25 mouse cellular contexts compared by ENCODE assay signal in the genomic region with DNA sequence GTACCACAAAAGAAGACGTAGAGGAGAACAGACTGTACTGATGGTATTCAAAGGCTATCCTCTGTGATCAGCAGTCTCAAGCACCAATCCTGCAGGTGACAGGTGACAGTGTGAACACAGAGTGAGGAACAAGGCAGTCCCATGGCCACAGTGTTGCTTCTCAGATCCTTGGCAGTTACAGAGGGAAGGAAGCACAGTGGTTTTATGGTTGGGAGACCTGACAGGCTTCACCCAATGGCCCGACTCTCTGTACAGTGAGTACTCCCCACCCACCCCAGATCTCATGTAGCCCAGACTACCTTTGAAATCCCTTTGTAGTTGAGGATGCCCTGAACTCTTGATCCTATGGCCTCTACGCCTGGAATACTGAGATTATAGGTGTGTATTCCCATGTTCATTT. TPM values are rescaled to one million over a fixed set of nuclear protein-coding genes. Genes with fewer than 3 reads are reported as not detected.
DNase-seq lines count a peak whose midpoint lies in the region; ATAC-seq lines count a peak whose summit lies in the region.
"Had no signal": no experiment of that assay in that cellular context is flagged by ENCODE, and none has a peak within 500 bp of the region (broad histone marks: within the 10 kb centered on the region; RNA-seq: fewer than 3 reads in every experiment).

No protein-coding gene starts in this region.

- DNase-seq in spleen, postnatal 36 days (ENCODE audit: low spot score in 2 of 2): peak; percentile 29 to 32
- DNase-seq in spleen, adult 18-20 months: no peak
- no peak for DNase-seq in right cerebral cortex, postnatal 36 days (ENCODE audit: low spot score in 2 of 2)
- no peak for DNase-seq in layer of hippocampus, adult 8-10 months (ENCODE audit: low spot score in 2 of 2)
- DNase-seq: adrenal gland, postnatal 10 days; adrenal gland, postnatal 25 days; B cell, adult 2 months; cerebellum, adult 11 months; cerebellum, adult 18-20 months; cerebellum, adult 8-10 months; cerebellum, adult 9-11 months; cerebellum, postnatal 14 days; cerebellum, postnatal 36 days; forebrain, postnatal 0 days had no signal

- ATAC-seq in common myeloid progenitor, adult 5-6 weeks (replicated peaks; ENCODE audit: low read depth, poor library complexity, severe bottlenecking): peak; percentile 30
- peak; percentile 27; the same call in 1 of the 2 replicates for ATAC-seq in megakaryocyte progenitor cell, adult 5-6 weeks (replicated peaks; ENCODE audit: poor library complexity)
- ATAC-seq: activated CD4-positive, CD25-positive, alpha-beta regulatory T cell, adult 4 months; CD4-positive, CD25-positive, alpha-beta regulatory T cell, adult 4 months; forebrain, embryonic 13.5 days; forebrain, embryonic 15.5 days; forebrain, postnatal 0 days; Patski had no signal

RNA-seq across cellular contexts. Expression of gene Fam69b, which starts 2.8 kb away (rescaled TPM):
- 17.5 and 19.9 TPM in 2 replicates for total RNA-seq in common myeloid progenitor, adult 5-6 weeks (2017)
- total RNA-seq in megakaryocyte progenitor cell, adult 5-6 weeks (2015): 2.8 and 4.8 TPM in 2 replicates
- 9.2 and 9.4 TPM in 2 replicates for total RNA-seq in megakaryocyte progenitor cell, adult 5-6 weeks (2017)
- 10 to 100 TPM; 66.1 to 70.8 (median 68.5) TPM for total RNA-seq in layer of hippocampus, adult 8-10 months (2022)

RNA-seq across cellular contexts. Expression of gene Agpat2, which starts 21.2 kb away (rescaled TPM):
- 32.2 and 38.7 TPM in 2 replicates for total RNA-seq in common myeloid progenitor, adult 5-6 weeks (2017)
- 47.8 and 50.3 TPM in 2 replicates for total RNA-seq in megakaryocyte progenitor cell, adult 5-6 weeks (2015)
- 43.5 and 52.3 TPM in 2 replicates for total RNA-seq in megakaryocyte progenitor cell, adult 5-6 weeks (2017)
- 1 to 10 TPM; 1.1 to 4.9 (median 3.7) TPM for total RNA-seq in layer of hippocampus, adult 8-10 months (2022)

RNA-seq across cellular contexts. Expression of gene Gm20532, which starts 39.0 kb away (rescaled TPM):
- not detected in 2 replicates for total RNA-seq in common myeloid progenitor, adult 5-6 weeks (2017)
- total RNA-seq in megakaryocyte progenitor cell, adult 5-6 weeks (2015): not detected in 2 replicates
- total RNA-seq in megakaryocyte progenitor cell, adult 5-6 weeks (2017): not detected in 2 replicates
- not detected for total RNA-seq in layer of hippocampus, adult 8-10 months (2022)
- total RNA-seq: adrenal gland, adult 18-20 months; adrenal gland, postnatal 10 days; adrenal gland, postnatal 25 days; adrenal gland, postnatal 4 days; CH12.LX; forebrain, postnatal 0 days; G1E had no signal

RNA-seq across cellular contexts. Expression of gene Egfl7, which starts 45.6 kb away (rescaled TPM):
- 54.9 and 57.0 TPM in 2 replicates for total RNA-seq in common myeloid progenitor, adult 5-6 weeks (2017)
- 29.9 and 58.3 TPM in 2 replicates for total RNA-seq in megakaryocyte progenitor cell, adult 5-6 weeks (2015)
- 24.6 and 24.9 TPM in 2 replicates for total RNA-seq in megakaryocyte progenitor cell, adult 5-6 weeks (2017)
- 10 to 100 TPM; 62.4 to 90.7 (median 72.7) TPM for total RNA-seq in layer of hippocampus, adult 8-10 months (2022)

RNA-seq across cellular contexts. Expression of gene Lcn4, which starts 45.7 kb away (rescaled TPM):
- total RNA-seq in common myeloid progenitor, adult 5-6 weeks (2017): not detected in 2 replicates
- total RNA-seq in megakaryocyte progenitor cell, adult 5-6 weeks (2015): 0.30 and 1.6 TPM in 2 replicates
- total RNA-seq in megakaryocyte progenitor cell, adult 5-6 weeks (2017): not detected in 2 replicates
- total RNA-seq in layer of hippocampus, adult 8-10 months (2022): not detected
- total RNA-seq: adrenal gland, adult 18-20 months; adrenal gland, postnatal 10 days; adrenal gland, postnatal 25 days; adrenal gland, postnatal 4 days; CH12.LX; forebrain, postnatal 0 days; G1E had no signal

Comparison
In these comparisons a context has a peak if more than half of its experiments do, and no peak if none do; other contexts are left out.
1. DNase-seq: peak in spleen, postnatal 36 days (2 of 2); none in spleen, adult 18-20 months (0 of 2), right cerebral cortex, postnatal 36 days (0 of 2) and layer of hippocampus, adult 8-10 months (0 of 2).